In genomic region chr13:107493765-107494164, GRCm38 (mm10) we compare ENCODE assay signal across 8 mouse cellular contexts.
DNase-seq lines count a peak whose midpoint lies in the region; ATAC-seq and TF ChIP-seq lines count a peak whose summit lies in the region.

No protein-coding gene starts in this region.

- 66% methylated on average over 13 of the region's 13 CpGs for WGBS in embryonic facial prominence, embryonic 14.5 days
- WGBS in embryonic facial prominence, embryonic 10.5 days, result 90% methylated on average over 13 of the region's 13 CpGs
- WGBS in lung, adult 2 months, result 43% methylated on average over 13 of the region's 13 CpGs
- WGBS in stomach, postnatal 0 days, result 65% methylated on average over 13 of the region's 13 CpGs

- TF ChIP-seq EP300 in stomach, postnatal 0 days (optimal IDR thresholded peaks at IDR 0.05), result no peak

- no peak for ATAC-seq in embryonic facial prominence, embryonic 14.5 days (ENCODE audit: low read depth)
- no peak for ATAC-seq in stomach, postnatal 0 days (ENCODE audit: low FRiP score, low TSS enrichment)

- TF ChIP-seq POLR2A in lung, adult 2 months (IDR thresholded peaks at IDR 0.05; ENCODE audit: borderline replicate concordance, extremely low read depth, low read depth, low read length), result no peak

- no peaks in the 10 kb centered on the region for H3K9me3 ChIP-seq in embryonic facial prominence, embryonic 14.5 days (ENCODE audit: control insufficient read depth, low read length)
- no peaks in the 10 kb centered on the region for H3K9me3 ChIP-seq in embryonic facial prominence, embryonic 10.5 days
- no peaks in the 10 kb centered on the region for H3K9me3 ChIP-seq in stomach, postnatal 0 days (ENCODE audit: control insufficient read depth, low read length)

- peaks cover 3% of the 10 kb centered on the region; the same call in 1 of the 2 replicates for H3K27me3 ChIP-seq in embryonic facial prominence, embryonic 14.5 days (replicated peaks; ENCODE audit: control insufficient read depth, insufficient read depth, low read length)
- 0 out of 2 replicates have a peak, but pooled peaks cover 3% of the 10 kb centered on the region for H3K27me3 ChIP-seq in embryonic facial prominence, embryonic 10.5 days (replicated peaks; ENCODE audit: low read depth, poor library complexity, severe bottlenecking)
- no peaks in the 10 kb centered on the region for H3K27me3 ChIP-seq in stomach, postnatal 0 days (ENCODE audit: control insufficient read depth, insufficient read depth, low read length)

- no peak for TF ChIP-seq CTCF in lung, adult 2 months (IDR thresholded peaks at IDR 0.05; ENCODE audit: insufficient read depth, low read length)
- no peak for TF ChIP-seq CTCF in stomach, postnatal 0 days (IDR thresholded peaks at IDR 0.05; ENCODE audit: low read depth)

- no peak overlapping the region for H3K27ac ChIP-seq in embryonic facial prominence, embryonic 14.5 days (replicated peaks; ENCODE audit: low read depth, low read length)
- no peak overlapping the region for H3K27ac ChIP-seq in embryonic facial prominence, embryonic 10.5 days (replicated peaks)
- no peak overlapping the region for H3K27ac ChIP-seq in stomach, postnatal 0 days (replicated peaks)

- no peak overlapping the region for H3K4me3 ChIP-seq in embryonic facial prominence, embryonic 14.5 days (ENCODE audit: low read depth, low read length)
- H3K4me3 ChIP-seq in embryonic facial prominence, embryonic 10.5 days, result no peak overlapping the region
- H3K4me3 ChIP-seq in lung, adult 2 months (replicated peaks; ENCODE audit: extremely low read depth, low read depth, low read length), result no peak overlapping the region
- no peak overlapping the region for H3K4me3 ChIP-seq in stomach, postnatal 0 days (ENCODE audit: low read depth, low read length)

- no peak overlapping the region for H3K4me2 ChIP-seq in embryonic facial prominence, embryonic 14.5 days (ENCODE audit: low read depth, low read length)
- no peak overlapping the region for H3K4me2 ChIP-seq in stomach, postnatal 0 days (replicated peaks; ENCODE audit: low read depth)

- 0 out of 2 replicates have a peak, but pooled peaks cover 6% of the 10 kb centered on the region for H3K4me1 ChIP-seq in embryonic facial prominence, embryonic 14.5 days (ENCODE audit: control insufficient read depth, insufficient read depth, low read length)
- peaks cover 17% of the 10 kb centered on the region for H3K4me1 ChIP-seq in embryonic facial prominence, embryonic 10.5 days
- peaks cover 13% of the 10 kb centered on the region for H3K4me1 ChIP-seq in lung, adult 2 months (ENCODE audit: control insufficient read depth, insufficient read depth, low read length)
- no peaks in the 10 kb centered on the region for H3K4me1 ChIP-seq in stomach, postnatal 0 days (replicated peaks; ENCODE audit: control insufficient read depth, insufficient read depth)

- H3K9ac ChIP-seq in embryonic facial prominence, embryonic 14.5 days (ENCODE audit: low read depth, low read length), result no peak overlapping the region
- no peak overlapping the region for H3K9ac ChIP-seq in stomach, postnatal 0 days (ENCODE audit: low read length)

- DNase-seq in embryonic facial prominence, embryonic 14.5 days (ENCODE audit: low spot score), result peak; percentile 79
- no peak for DNase-seq in embryonic facial prominence, embryonic 10.5 days (ENCODE audit: low spot score)
- DNase-seq in NIH3T3 (ENCODE audit: low read depth), result peak; percentile 50
- DNase-seq in frontal cortex, postnatal 10 days (ENCODE audit: low spot score in 2 of 2), result peak; percentile 52 to 64
- peak; percentile 64 to 65 for DNase-seq in kidney, postnatal 25 days
- peak; percentile 23 for DNase-seq in lung, adult 2 months
- DNase-seq in stomach, postnatal 0 days (ENCODE audit: low spot score), result peak; percentile 27
- no peak for DNase-seq in yolk sac, embryonic 10.5 days (ENCODE audit: low spot score)

- H3K36me3 ChIP-seq in embryonic facial prominence, embryonic 14.5 days (ENCODE audit: control insufficient read depth, insufficient read depth, low read length), result no peaks in the 10 kb centered on the region
- no peaks in the 10 kb centered on the region for H3K36me3 ChIP-seq in embryonic facial prominence, embryonic 10.5 days (replicated peaks)
- H3K36me3 ChIP-seq in stomach, postnatal 0 days (ENCODE audit: control insufficient read depth, insufficient read depth, low read length), result no peaks in the 10 kb centered on the region

Comparison
In these comparisons a context has a peak if more than half of its experiments do, and no peak if none do; other contexts are left out.
1. DNase-seq: peak in embryonic facial prominence, embryonic 14.5 days (single experiment), NIH3T3 (single experiment), frontal cortex, postnatal 10 days (2 of 2), kidney, postnatal 25 days (2 of 2), lung, adult 2 months (single experiment) and stomach, postnatal 0 days (single experiment); none in embryonic facial prominence, embryonic 10.5 days (single experiment) and yolk sac, embryonic 10.5 days (single experiment).